ENCODE assay signal across 9 mouse cellular contexts in genomic region chr12:31896986-31897385, GRCm38 (mm10). TPM values are rescaled to one million over a fixed set of nuclear protein-coding genes. Genes with fewer than 3 reads are reported as not detected.
A peak's percentile ranks its signal among the peaks of the same experiment; 100 is the strongest.
DNase-seq lines count a peak whose midpoint lies in the region; ATAC-seq lines count a peak whose summit lies in the region.
"Had no signal": no experiment of that assay in that cellular context is flagged by ENCODE, and none has a peak within 500 bp of the region (broad histone marks: within the 10 kb centered on the region; RNA-seq: fewer than 3 reads in every experiment).

No protein-coding gene starts in this region.

- H3K36me3 ChIP-seq in forebrain, embryonic 12.5 days (replicated peaks) = no peaks in the 10 kb centered on the region
- no peaks in the 10 kb centered on the region for H3K36me3 ChIP-seq in midbrain, embryonic 12.5 days

- peak overlapping the region; percentile 75 for H3K27ac ChIP-seq in forebrain, embryonic 12.5 days
- H3K27ac ChIP-seq in midbrain, embryonic 12.5 days (replicated peaks) = peak overlapping the region; percentile 77

- no peak overlapping the region for H3K9ac ChIP-seq in forebrain, embryonic 12.5 days
- no peak overlapping the region for H3K9ac ChIP-seq in midbrain, embryonic 12.5 days (replicated peaks)

- no peaks in the 10 kb centered on the region for H3K27me3 ChIP-seq in forebrain, embryonic 12.5 days
- H3K27me3 ChIP-seq in midbrain, embryonic 12.5 days = no peaks in the 10 kb centered on the region

- H3K4me3 ChIP-seq in forebrain, embryonic 12.5 days (replicated peaks) = no peak overlapping the region
- H3K4me3 ChIP-seq in midbrain, embryonic 12.5 days = no peak overlapping the region

- peak; percentile 40 for DNase-seq in ES-CJ7 (ENCODE audit: low read depth, low spot score)
- peak; percentile 97 for DNase-seq in brain, adult 2 months (ENCODE audit: low read depth, low spot score)
- DNase-seq in adrenal gland, postnatal 10 days = no peak
- no peak for DNase-seq in ovary, postnatal 10 days (ENCODE audit: low spot score)
- DNase-seq: adrenal gland, adult 8-10 months; liver had no signal

- peaks cover 35% of the 10 kb centered on the region for H3K4me1 ChIP-seq in forebrain, embryonic 12.5 days
- peaks cover 29% of the 10 kb centered on the region for H3K4me1 ChIP-seq in midbrain, embryonic 12.5 days

- 0 out of 2 replicates have a peak overlapping the region, but pooled peaks have one; percentile 15 for H3K4me2 ChIP-seq in forebrain, embryonic 12.5 days
- H3K4me2 ChIP-seq in midbrain, embryonic 12.5 days (replicated peaks) = no peak overlapping the region

- H3K9me3 ChIP-seq in forebrain, embryonic 12.5 days = no peaks in the 10 kb centered on the region
- no peaks in the 10 kb centered on the region for H3K9me3 ChIP-seq in midbrain, embryonic 12.5 days

- 10% methylated on average over 8 of the region's 8 CpGs for WGBS in forebrain, embryonic 12.5 days
- 29% methylated on average over 8 of the region's 8 CpGs for WGBS in midbrain, embryonic 12.5 days

- ATAC-seq in forebrain, embryonic 12.5 days (ENCODE audit: low FRiP score) = peak; percentile 49; the same call in 1 of the 2 replicates
- 0 out of 2 replicates have a peak, but pooled peaks have one; percentile 10 for ATAC-seq in midbrain, embryonic 12.5 days (ENCODE audit: low FRiP score, low read depth)
- ATAC-seq in megakaryocyte progenitor cell, adult 5-6 weeks (replicated peaks; ENCODE audit: poor library complexity) = no peak

RNA-seq across cellular contexts. Expression of gene Hbp1, which starts 53.3 kb away (rescaled TPM):
- 81.3 and 85.2 TPM in 2 replicates for polyA plus RNA-seq in forebrain, embryonic 12.5 days (2016; fragmentation: Nextera tagmentation; extraction: Ambion mirVana)
- 88.7 and 98.5 TPM in 2 replicates for polyA plus RNA-seq in midbrain, embryonic 12.5 days (2016; fragmentation: Nextera tagmentation; extraction: Ambion mirVana)
- total RNA-seq in megakaryocyte progenitor cell, adult 5-6 weeks (2015) = 48.7 and 52.9 TPM in 2 replicates
- 43.6 and 46.8 TPM in 2 replicates for total RNA-seq in megakaryocyte progenitor cell, adult 5-6 weeks (2017)
- total RNA-seq in adrenal gland, postnatal 10 days (2021) = 100 to 1,000 TPM; 106 to 116 TPM

Comparison
In these comparisons a context has a peak if more than half of its experiments do, and no peak if none do; other contexts are left out.
1. DNase-seq: peak in ES-CJ7 (single experiment) and brain, adult 2 months (single experiment); none in adrenal gland, postnatal 10 days (single experiment) and ovary, postnatal 10 days (single experiment).